Mouse (Mus musculus) left cerebral cortex, adult 9 months (tissue): ENCODE measurements around the gene Tinag.
A peak's percentile ranks its signal among the peaks of the same experiment; 100 is the strongest.
"Not testable (repeated sequence)": the region's sequence is repeated elsewhere in the genome, so short reads cannot be mapped to it uniquely, and the experiment has no call there.

Experiments used
- DNase-seq, 2 experiments: peaks; one replicate each; pipeline ENCODE4 v3.0.0; 2022; ENCODE audit warnings: low spot score in 2 of 2

Tinag gene

GRCm38 (mm10) chr9:77045585-77045984, at the start of gene Tinag:
Gene Tinag (minus strand): TSS chr9:77045794.
- no peak for DNase-seq

- DNase-seq: not testable (repeated sequence)
Observed at GRCm38 (mm10) chr9:77083221-77083620, 37.6 kb upstream of the Tinag start.

- no peak for DNase-seq
Observed at GRCm38 (mm10) chr9:77071676-77072075, 26.1 kb upstream of the Tinag start.

- DNase-seq: no peak
Observed at GRCm38 (mm10) chr9:77056611-77057010, 11.0 kb upstream of the Tinag start.

GRCm38 (mm10) chr9:77054426-77055193, 9.0 kb upstream of the Tinag start:
- DNase-seq: no peak

GRCm38 (mm10) chr9:77051406-77051805, 5.8 kb upstream of the Tinag start:
- DNase-seq: no peak

GRCm38 (mm10) chr9:77049669-77050068, 4.1 kb upstream of the Tinag start:
- DNase-seq: no peak

- DNase-seq: no peak
Observed at GRCm38 (mm10) chr9:77046067-77046715, 597 bp upstream of the Tinag start.

GRCm38 (mm10) chr9:77035361-77035760, 10.2 kb downstream of the Tinag start:
- DNase-seq: no peak

GRCm38 (mm10) chr9:77032430-77033154, 13.0 kb downstream of the Tinag start:
- DNase-seq: no peak

GRCm38 (mm10) chr9:77025271-77025670, 20.3 kb downstream of the Tinag start:
- no peak for DNase-seq

- DNase-seq: no peak
Observed at GRCm38 (mm10) chr9:77018935-77019334, 26.7 kb downstream of the Tinag start.

- no peak for DNase-seq
Observed at GRCm38 (mm10) chr9:76996021-76996420, 49.6 kb downstream of the Tinag start.

GRCm38 (mm10) chr9:76989946-76990345, 55.6 kb downstream of the Tinag start:
- peak in 1 of 2 experiments; percentile 11 for DNase-seq

- no peak for DNase-seq
Observed at GRCm38 (mm10) chr9:76934813-76935212, 110.8 kb downstream of the Tinag start.

GRCm38 (mm10) chr9:76915093-76915661, 130.4 kb downstream of the Tinag start:
- no peak for DNase-seq
